Mouse (Mus musculus) retina, embryonic 14.5 days (tissue): ENCODE data around the gene Trim80.
"Not testable (repeated sequence)": the region's sequence is repeated elsewhere in the genome, so short reads cannot be mapped to it uniquely, and the experiment has no call there.

Source experiments
- DNase-seq: peaks from one replicate; pipeline ENCODE4 v3.0.0-alpha.2; 2015; ENCODE audit warnings: low spot score

Trim80 gene

DNA sequence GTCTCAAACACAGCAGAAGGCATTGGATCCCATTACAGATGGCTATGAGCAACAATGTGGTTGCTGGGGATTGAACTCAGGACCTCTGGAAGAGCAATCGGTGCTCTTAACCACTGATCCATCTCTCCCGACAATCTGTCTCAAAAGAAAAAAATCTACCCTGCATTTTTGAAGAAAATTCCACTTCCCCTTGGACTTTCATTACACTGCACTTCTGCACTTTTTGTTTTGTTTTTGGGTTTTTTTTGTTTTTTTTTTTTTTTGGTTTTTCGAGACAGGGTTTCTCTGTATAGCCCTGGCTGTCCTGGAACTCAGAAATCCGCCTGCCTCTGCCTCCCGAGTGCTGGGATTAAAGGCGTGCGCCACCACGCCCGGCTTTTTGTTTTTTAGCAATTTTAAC lies 56.2 kb downstream of the Trim80 start:
- DNase-seq, result not testable (repeated sequence)
